Mouse (Mus musculus) forebrain, embryonic 13.5 days (tissue): Measurements from ENCODE around the gene Fgd3. TPM values are rescaled to one million over a fixed set of nuclear protein-coding genes. Genes with fewer than 3 reads are reported as not detected.

Experiments used
- ATAC-seq: fragments of 200-750 bp; cut with Nextera tagmentation; 2 replicates; pipeline ENCODE4 v1.8.0; 2017
- H3K27ac ChIP-seq: fragments of 300-500 bp; sonication (generic); 2 replicates; pipeline ENCODE4 v1.5.1; 2015; ENCODE audit warnings: inconsistent platforms, mild to moderate bottlenecking, moderate library complexity
- H3K27me3 ChIP-seq: fragments of 300-500 bp; sonication (generic); 2 replicates; pipeline ENCODE4 v1.6.1; 2015; ENCODE audit warnings: mild to moderate bottlenecking, inconsistent platforms
- H3K36me3 ChIP-seq: fragments of 300-500 bp; sonication (generic); 2 replicates; pipeline ENCODE4 v1.6.1; 2015; ENCODE audit warnings: mild to moderate bottlenecking, inconsistent platforms; ENCODE audit not compliant: poor library complexity, severe bottlenecking
- H3K4me1 ChIP-seq: fragments of 300-500 bp; sonication (generic); 2 replicates; pipeline ENCODE4 v1.6.1; 2015; ENCODE audit warnings: inconsistent platforms
- H3K4me2 ChIP-seq: fragments of 300-500 bp; sonication (generic); 2 replicates; pipeline ENCODE4 v1.6.1; 2015; ENCODE audit warnings: inconsistent platforms, mild to moderate bottlenecking, moderate library complexity
- H3K4me3 ChIP-seq: fragments of 300-500 bp; sonication (generic); 2 replicates; pipeline ENCODE4 v1.5.1; 2015; ENCODE audit warnings: mild to moderate bottlenecking, inconsistent platforms
- H3K9ac ChIP-seq: fragments of 300-500 bp; sonication (generic); 2 replicates; pipeline ENCODE4 v1.6.1; 2015; ENCODE audit warnings: mild to moderate bottlenecking, inconsistent platforms
- H3K9me3 ChIP-seq: fragments of 300-500 bp; sonication (generic); replicated peaks from 2 replicates; pipeline ENCODE4 v1.6.1; 2016; ENCODE audit warnings: inconsistent platforms
- WGBS: fragments of 180-500 bp; shearing (Covaris S2); methylation state at CpG from one replicate; pipeline ENCODE4 v1.1.7; 2015; 5-methylcytosine and 5-hydroxymethylcytosine counted together
- polyA plus RNA-seq: library from polyadenylated mRNA; unstranded; fragments of >200 nt; fragmentation: Nextera tagmentation; extraction: Ambion mirVana; gene quantifications from 2 replicates; pipeline ENCODE4 v1.2.1, GENCODE M21; 2015

Fgd3 gene
- polyA plus RNA-seq, 1 experiment from 2014 or later = 3.3 TPM

DNA sequence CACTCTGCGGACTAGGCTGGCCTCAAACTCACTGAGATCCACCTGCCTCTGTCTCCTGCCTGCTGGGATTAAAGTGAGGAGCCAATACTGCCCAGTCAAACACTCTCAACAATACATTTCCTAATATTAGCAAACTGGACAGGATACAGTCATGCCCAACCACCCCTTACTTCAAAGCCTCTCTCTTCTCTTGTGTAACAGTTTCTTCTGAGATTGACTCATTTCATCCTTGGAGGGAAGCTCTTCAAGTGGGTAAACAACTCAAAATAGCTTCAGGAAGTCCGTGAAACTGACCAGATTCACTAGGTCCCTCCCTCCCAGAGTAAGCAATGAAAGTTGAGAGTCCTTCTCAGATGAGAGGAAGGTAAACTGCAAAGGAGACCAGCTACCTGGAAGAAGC is 68.0 kb downstream of the Fgd3 start:
- H3K36me3 ChIP-seq = no peaks in the 10 kb centered on the region
- H3K9me3 ChIP-seq = no peaks in the 10 kb centered on the region
- H3K4me3 ChIP-seq = no peak overlapping the region
- ATAC-seq = no peak
- WGBS = 73% methylated on average over 2 of the region's 2 CpGs
- no peak overlapping the region for H3K27ac ChIP-seq
- H3K27me3 ChIP-seq = peaks cover 23% of the 10 kb centered on the region
- no peak overlapping the region for H3K4me2 ChIP-seq
- no peak overlapping the region for H3K9ac ChIP-seq
- peaks cover 12% of the 10 kb centered on the region for H3K4me1 ChIP-seq

DNA sequence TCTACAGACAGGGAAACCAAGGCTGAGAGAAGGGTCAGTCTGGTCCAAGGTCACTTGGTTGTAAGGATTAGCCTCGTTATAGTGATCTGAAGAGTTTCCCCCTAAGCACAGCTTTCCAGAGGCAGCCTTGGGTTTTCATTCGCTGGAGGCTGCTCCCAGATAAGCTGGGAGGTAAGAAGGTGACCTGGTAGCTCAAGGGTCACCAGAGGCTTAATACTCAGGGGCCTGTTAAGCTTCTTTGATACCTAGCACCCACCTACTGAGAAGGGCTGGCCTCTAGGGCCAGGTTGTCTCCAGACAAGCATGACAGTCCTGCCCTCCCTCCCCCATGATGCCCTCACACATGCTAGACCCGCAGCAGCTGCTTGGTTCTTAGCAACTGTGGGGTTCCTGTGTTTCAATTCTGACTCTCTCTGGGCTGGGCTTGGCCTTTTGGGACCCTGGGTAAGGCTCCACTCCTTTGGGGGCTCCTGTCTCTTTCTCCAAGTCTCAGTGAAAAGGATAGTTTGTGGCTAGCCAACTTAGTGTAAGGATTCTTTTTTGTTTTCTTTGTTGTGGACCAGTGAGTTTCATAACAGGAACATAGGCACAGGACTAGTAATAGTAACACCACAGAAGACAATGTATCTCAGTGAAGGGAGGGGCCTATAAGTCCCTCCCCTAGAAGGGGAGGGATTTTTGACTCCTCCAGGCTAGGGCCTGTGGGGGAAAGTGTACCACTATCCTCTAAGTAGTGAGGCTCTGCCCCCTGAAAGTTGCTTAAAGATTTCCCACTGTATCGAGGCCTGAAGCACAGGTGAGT is 69.2 kb downstream of the Fgd3 start:
- ATAC-seq = no peak
- peaks cover 12% of the 10 kb centered on the region for H3K4me1 ChIP-seq
- WGBS = 18% methylated on average over 4 of the region's 4 CpGs
- no peaks in the 10 kb centered on the region for H3K9me3 ChIP-seq
- no peak overlapping the region for H3K27ac ChIP-seq
- H3K9ac ChIP-seq = no peak overlapping the region
- H3K4me2 ChIP-seq = no peak overlapping the region
- no peak overlapping the region for H3K4me3 ChIP-seq
- H3K27me3 ChIP-seq = peaks cover 35% of the 10 kb centered on the region
- no peaks in the 10 kb centered on the region for H3K36me3 ChIP-seq

- Histone ChIP-seq H3K4me1 (peaks cover 12% of the 10 kb centered on the region), H3K9me3 (no peaks in the 10 kb centered on the region), H3K9ac (no peak overlapping the region), H3K27me3 (peaks cover 38% of the 10 kb centered on the region), H3K27ac (no peak overlapping the region), H3K4me2 (no peak overlapping the region), H3K36me3 (no peaks in the 10 kb centered on the region), H3K4me3 (no peak overlapping the region)
- no peak for ATAC-seq
- WGBS = 52% methylated on average over 2 of the region's 2 CpGs
Observed at GRCm38 (mm10) chr13:49249634-49250033, 70.5 kb downstream of the Fgd3 start.

DNA sequence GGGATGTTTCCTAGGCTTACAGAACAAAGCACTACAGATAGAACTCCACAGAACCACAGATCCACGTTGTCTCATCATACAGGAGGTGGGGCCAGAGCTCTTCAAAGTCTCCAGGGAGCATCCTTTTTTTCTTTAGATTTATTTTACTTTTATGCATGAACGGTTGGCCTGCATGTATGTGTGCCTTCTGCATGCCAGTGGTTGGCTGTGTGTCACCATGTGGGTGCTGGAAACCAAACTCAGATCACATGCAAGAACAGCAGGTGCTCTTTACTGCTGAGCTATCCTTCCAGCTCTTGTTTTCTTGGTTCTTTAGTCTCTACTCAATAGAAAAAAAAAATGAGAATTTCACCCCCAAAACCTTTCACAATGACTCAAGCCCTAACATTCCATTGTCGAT is 71.2 kb downstream of the Fgd3 start:
- no peak for ATAC-seq
- H3K4me1 ChIP-seq = peaks cover 12% of the 10 kb centered on the region
- no peak overlapping the region for H3K4me2 ChIP-seq

GRCm38 (mm10) chr13:49248467-49248862 is 71.6 kb downstream of the Fgd3 start, which contains the start of gene Susd3:
Gene Susd3 (minus strand): TSS chr13:49248706.
- H3K9ac ChIP-seq = peak within 1 kb of the TSS; percentile 51; the same call in 1 of the 2 replicates

More for the DNA sequence above, 71.2 kb downstream of the Fgd3 start:
- 53% methylated on average over 3 of the region's 3 CpGs for WGBS
- no peaks in the 10 kb centered on the region for H3K9me3 ChIP-seq
- H3K27me3 ChIP-seq = peaks cover 38% of the 10 kb centered on the region
- no peaks in the 10 kb centered on the region for H3K36me3 ChIP-seq
- no peak overlapping the region for H3K9ac ChIP-seq
- no peak overlapping the region for H3K27ac ChIP-seq
- H3K4me3 ChIP-seq = no peak overlapping the region

GRCm38 (mm10) chr13:49247740-49248466 is 72.2 kb downstream of the Fgd3 start:
- H3K4me1 ChIP-seq = peaks cover 12% of the 10 kb centered on the region
- WGBS = 1% methylated on average over 58 of the region's 58 CpGs
- H3K4me3 ChIP-seq = peak overlapping the region; percentile 36
- peaks cover 38% of the 10 kb centered on the region for H3K27me3 ChIP-seq
- peak overlapping the region; percentile 67 for H3K4me2 ChIP-seq
- peak overlapping the region; percentile 51; the same call in 1 of the 2 replicates for H3K9ac ChIP-seq
- no peak overlapping the region for H3K27ac ChIP-seq
- H3K9me3 ChIP-seq = no peaks in the 10 kb centered on the region
- H3K36me3 ChIP-seq = no peaks in the 10 kb centered on the region
- ATAC-seq = peak; percentile 57; the same call in 1 of the 2 replicates

More at GRCm38 (mm10) chr13:49248467-49248862, 71.6 kb downstream of the Fgd3 start, which contains the start of gene Susd3:
- H3K36me3 ChIP-seq = no peaks in the 10 kb centered on the region
- peak within 1 kb of the TSS; percentile 67 for H3K4me2 ChIP-seq
- no peak within 1 kb of the TSS for H3K27ac ChIP-seq
- H3K9me3 ChIP-seq = no peaks in the 10 kb centered on the region
- no peak for ATAC-seq
- H3K4me1 ChIP-seq = peaks cover 12% of the 10 kb centered on the region
- 22% methylated on average over 8 of the region's 8 CpGs for WGBS
- H3K4me3 ChIP-seq = peak within 1 kb of the TSS; percentile 36
- peaks cover 38% of the 10 kb centered on the region for H3K27me3 ChIP-seq

- Histone ChIP-seq H3K36me3 (no peaks in the 10 kb centered on the region), H3K9ac (peak overlapping the region; percentile 51; the same call in 1 of the 2 replicates), H3K4me2 (peak overlapping the region; percentile 67), H3K4me3 (peak overlapping the region; percentile 36), H3K27ac (no peak overlapping the region), H3K27me3 (peaks cover 38% of the 10 kb centered on the region), H3K4me1 (peaks cover 12% of the 10 kb centered on the region), H3K9me3 (no peaks in the 10 kb centered on the region)
- ATAC-seq = no peak
- 38% methylated on average over 12 of the region's 12 CpGs for WGBS
Observed at GRCm38 (mm10) chr13:49247232-49247739, 72.8 kb downstream of the Fgd3 start.

GRCm38 (mm10) chr13:49246626-49247025 is 73.5 kb downstream of the Fgd3 start:
- Histone ChIP-seq H3K27ac (no peak overlapping the region), H3K4me1 (peaks cover 12% of the 10 kb centered on the region), H3K27me3 (peaks cover 38% of the 10 kb centered on the region), H3K9ac (no peak overlapping the region), H3K9me3 (no peaks in the 10 kb centered on the region), H3K4me2 (no peak overlapping the region), H3K36me3 (no peaks in the 10 kb centered on the region), H3K4me3 (no peak overlapping the region)
- WGBS = 61% methylated on average over 2 of the region's 2 CpGs
- ATAC-seq = no peak

GRCm38 (mm10) chr13:49246011-49246410 is 74.1 kb downstream of the Fgd3 start:
- WGBS = 77% methylated on average over 3 of the region's 3 CpGs
- Histone ChIP-seq H3K4me3 (no peak overlapping the region), H3K4me1 (peaks cover 12% of the 10 kb centered on the region), H3K27me3 (peaks cover 38% of the 10 kb centered on the region), H3K36me3 (no peaks in the 10 kb centered on the region), H3K4me2 (no peak overlapping the region), H3K9me3 (no peaks in the 10 kb centered on the region), H3K27ac (no peak overlapping the region), H3K9ac (no peak overlapping the region)
- ATAC-seq = no peak

DNA sequence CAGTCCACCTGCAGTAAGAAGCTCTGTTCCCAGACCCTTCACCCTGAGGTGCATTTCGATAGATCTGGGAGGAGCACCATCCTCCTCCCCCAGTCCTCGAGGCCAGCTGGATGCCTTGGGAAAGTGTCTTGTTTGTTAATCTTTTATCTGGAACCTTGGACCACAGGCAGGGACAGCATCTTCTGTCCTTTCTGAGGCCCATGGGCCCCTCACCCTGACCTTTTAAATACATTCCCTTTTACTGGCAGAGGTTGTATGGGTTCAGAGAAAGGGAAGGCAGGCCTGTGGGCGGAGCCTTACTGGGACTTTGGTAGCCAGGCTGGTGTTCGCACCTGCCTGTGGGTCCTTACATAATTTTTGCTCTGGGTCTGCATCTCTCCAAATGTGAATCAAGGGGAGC is 74.9 kb downstream of the Fgd3 start:
- no peak for ATAC-seq
- no peak overlapping the region for H3K27ac ChIP-seq
- 48% methylated on average over 4 of the region's 4 CpGs for WGBS

DNA sequence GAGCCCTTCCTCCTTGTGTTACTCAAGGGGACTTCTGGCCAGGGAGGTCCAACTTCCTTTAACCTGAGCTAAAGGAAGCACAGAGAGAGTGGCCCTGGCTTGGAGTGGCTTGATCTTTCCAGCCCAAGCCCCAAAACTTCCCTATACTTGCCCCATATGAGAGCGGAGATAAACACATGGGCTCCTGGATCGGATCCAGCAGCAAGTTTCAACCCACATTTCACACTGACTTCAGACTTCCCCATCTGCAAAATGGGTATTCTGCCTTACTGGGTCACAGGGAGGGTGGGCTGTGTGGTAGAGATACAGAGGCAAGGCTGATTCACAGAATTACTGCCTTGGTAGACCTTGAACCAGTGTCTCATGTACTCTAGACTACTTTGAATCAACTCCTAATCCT is 76.6 kb downstream of the Fgd3 start:
- WGBS = 97% methylated on average over 2 of the region's 2 CpGs
- no peaks in the 10 kb centered on the region for H3K36me3 ChIP-seq
- peaks cover 29% of the 10 kb centered on the region for H3K27me3 ChIP-seq
- no peak overlapping the region for H3K4me2 ChIP-seq
- H3K9ac ChIP-seq = no peak overlapping the region
- peaks cover 12% of the 10 kb centered on the region for H3K4me1 ChIP-seq
- H3K27ac ChIP-seq = no peak overlapping the region
- ATAC-seq = no peak
- no peaks in the 10 kb centered on the region for H3K9me3 ChIP-seq
- H3K4me3 ChIP-seq = no peak overlapping the region

More for the DNA sequence above, 74.9 kb downstream of the Fgd3 start:
- Histone ChIP-seq H3K27me3 (peaks cover 35% of the 10 kb centered on the region), H3K4me3 (no peak overlapping the region), H3K36me3 (no peaks in the 10 kb centered on the region), H3K4me2 (no peak overlapping the region), H3K4me1 (peaks cover 12% of the 10 kb centered on the region), H3K9ac (no peak overlapping the region), H3K9me3 (no peaks in the 10 kb centered on the region)
